Mouse (Mus musculus): ENCODE results near the gene Olfr954. TPM values are rescaled to one million over a fixed set of nuclear protein-coding genes. Genes with fewer than 3 reads are reported as not detected.

Gene Olfr954
- not detected for total RNA-seq (2022)

DNA sequence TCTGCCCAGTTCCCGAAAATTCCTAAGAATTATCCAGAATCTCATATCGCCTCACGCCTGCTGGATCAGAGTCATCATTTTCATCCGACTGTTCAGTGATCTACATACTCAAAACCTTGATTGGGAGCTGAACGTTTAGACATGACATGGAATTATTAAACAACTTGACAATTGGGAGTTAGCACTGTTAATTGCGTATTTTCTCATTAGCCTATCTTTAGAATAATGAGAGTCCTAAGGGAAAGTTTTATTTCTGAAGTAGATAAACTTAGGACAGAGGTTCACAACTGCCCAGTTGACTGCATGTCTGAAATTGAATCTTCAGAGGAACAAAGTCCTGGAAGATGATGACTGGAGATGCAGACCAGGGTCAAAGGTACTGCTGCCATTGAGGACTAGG, at the start of gene Olfr954:
TSS of gene Olfr954 (plus strand) at position 301 of the 400 bp plus-strand sequence.
- DNase-seq (ENCODE audit: low spot score in 2 of 2): no peak

DNA sequence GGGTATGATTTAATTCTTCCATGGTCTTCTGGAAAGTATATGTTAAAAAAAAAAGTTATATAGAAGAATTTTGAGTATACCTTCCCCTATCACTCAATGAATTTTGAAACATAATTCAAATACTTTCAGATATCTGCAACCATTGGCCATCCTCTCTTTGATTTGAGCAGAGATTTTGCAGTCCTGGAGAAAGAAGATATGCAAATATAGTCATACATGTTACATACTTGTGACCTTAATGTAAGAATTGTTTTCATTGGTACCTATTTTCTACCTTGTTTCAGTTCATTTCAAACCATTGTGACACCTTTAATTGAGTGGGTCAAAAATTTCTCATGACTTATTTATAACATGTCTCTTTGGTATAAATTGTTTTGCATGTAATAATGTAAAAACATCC, 29.5 kb upstream of the Olfr954 start, which contains the start of gene Olfr952:
TSS of gene Olfr952 (minus strand) at position 101 of the 400 bp plus-strand sequence.
- DNase-seq (ENCODE audit: low spot score in 2 of 2): no peak

DNA sequence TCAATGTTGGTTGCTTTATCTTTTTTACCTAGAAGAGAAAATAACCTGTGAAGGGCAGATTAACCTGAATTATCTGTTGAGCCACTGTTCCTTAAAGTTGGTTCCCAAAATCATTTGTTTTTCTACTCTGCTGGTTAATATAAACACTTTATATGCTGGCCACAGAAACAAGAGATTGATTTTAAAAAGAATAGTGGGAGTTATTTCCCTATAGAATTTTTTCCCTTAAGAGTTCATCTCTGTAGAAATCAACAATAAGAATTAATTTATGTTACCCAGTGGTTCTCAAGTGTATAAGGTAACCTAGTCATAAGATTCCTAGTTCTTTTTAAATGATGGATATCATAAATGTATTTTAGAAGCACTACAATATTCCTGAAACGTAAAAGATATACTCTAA, 15.3 kb downstream of the Olfr954 start, which contains the start of gene Olfr955:
TSS of gene Olfr955 (minus strand) at position 101 of the 400 bp plus-strand sequence.
- DNase-seq (ENCODE audit: low spot score in 2 of 2): no peak

DNA sequence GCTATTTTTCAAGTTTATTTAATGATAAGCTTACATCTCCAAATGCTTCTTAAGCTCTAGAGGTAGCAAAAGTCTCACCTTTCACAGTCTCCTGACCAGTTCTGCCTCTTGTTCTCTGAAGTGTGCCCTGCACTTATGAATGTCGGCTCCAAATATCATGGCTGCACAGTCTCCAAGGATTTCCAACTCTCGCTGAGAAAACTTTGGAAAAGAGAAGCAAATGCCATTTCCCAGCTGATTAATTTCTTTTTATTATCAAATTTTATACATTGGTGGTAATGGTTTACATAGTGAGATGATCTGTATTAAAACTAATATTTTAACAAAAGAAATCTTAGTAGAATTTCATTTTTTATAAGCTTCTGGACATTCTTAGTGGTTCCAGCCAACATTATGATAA, 37.4 kb downstream of the Olfr954 start, which contains the start of gene Olfr44:
TSS of gene Olfr44 (minus strand) at position 101 of the 400 bp plus-strand sequence.
- DNase-seq (ENCODE audit: low spot score in 2 of 2): no peak

DNA sequence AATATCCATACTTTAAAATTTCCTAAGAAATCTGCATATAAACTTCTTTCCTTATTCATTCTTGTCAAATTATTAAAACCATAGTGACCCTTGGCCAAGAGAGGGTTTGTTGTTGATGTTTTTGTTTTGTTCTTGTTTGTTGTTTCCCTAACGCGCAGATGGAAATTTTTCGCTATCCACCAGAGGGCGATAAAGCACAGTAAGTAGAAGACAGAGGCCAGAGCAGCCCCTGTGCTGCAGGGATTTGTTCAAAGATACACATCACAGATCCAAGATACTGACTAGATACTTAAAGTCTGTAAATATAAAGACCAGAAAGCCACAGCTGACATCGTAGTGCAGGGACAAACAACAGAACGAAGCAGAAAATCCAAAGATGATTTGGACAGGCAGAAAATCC, 52.5 kb downstream of the Olfr954 start:
- peak; percentile 16 to 60 for DNase-seq (ENCODE audit: low spot score in 2 of 2)

DNA sequence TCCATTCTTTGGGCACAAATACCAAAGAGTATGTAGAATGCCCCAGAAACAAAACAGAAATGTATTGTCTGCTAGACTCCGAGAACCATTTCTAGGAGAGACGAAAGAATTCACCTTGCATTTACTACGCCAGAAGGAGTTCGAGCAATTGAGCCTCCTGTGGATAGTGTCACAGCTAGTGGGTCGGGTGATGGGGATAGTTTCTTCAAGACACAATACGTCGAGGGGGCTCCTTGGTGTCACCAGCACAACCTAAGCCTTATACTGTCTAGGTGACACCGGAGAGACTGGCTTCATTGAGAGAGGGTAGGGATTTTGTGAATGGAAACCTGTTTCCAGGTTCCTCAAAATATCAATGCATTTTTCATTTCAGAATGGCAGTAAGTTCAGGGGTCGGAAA, 52.9 kb downstream of the Olfr954 start:
- no peak for DNase-seq (ENCODE audit: low spot score in 2 of 2)

Other genes starting within 250 kb of the Olfr954 start
- not detected for gene Olfr1537, start 206.7 kb upstream of the Olfr954 start, total RNA-seq (2022)
- gene Olfr945, start 179.9 kb upstream of the Olfr954 start, total RNA-seq (2022): not detected
- gene Olfr948, start 130.7 kb upstream of the Olfr954 start, total RNA-seq (2022): not detected
- not detected for gene Olfr951, start 69.3 kb upstream of the Olfr954 start, total RNA-seq (2022)
- gene Olfr952, start 29.6 kb upstream of the Olfr954 start, total RNA-seq (2022): not detected
- gene Olfr955, start 15.2 kb downstream of the Olfr954 start, total RNA-seq (2022): not detected
- gene Olfr44, start 37.3 kb downstream of the Olfr954 start, total RNA-seq (2022): not detected
- under 1 TPM in 1 of 4 experiments, not detected in 3; 0.22 TPM for gene Olfr957, start 59.1 kb downstream of the Olfr954 start, total RNA-seq (2022)
- gene Olfr958, start 97.4 kb downstream of the Olfr954 start, total RNA-seq (2022): not detected
- not detected for gene Olfr959, start 118.9 kb downstream of the Olfr954 start, total RNA-seq (2022)
- 1 to 10 TPM; 5.4 to 8.3 (median 7.7) TPM for gene AW551984, start 147.7 kb downstream of the Olfr954 start, total RNA-seq (2022)
- not detected for gene Olfr148, start 154.0 kb downstream of the Olfr954 start, total RNA-seq (2022)
- not detected for gene Olfr960, start 164.7 kb downstream of the Olfr954 start, total RNA-seq (2022)
- not detected for gene Olfr961, start 188.4 kb downstream of the Olfr954 start, total RNA-seq (2022)
- not detected for gene Olfr963, start 210.5 kb downstream of the Olfr954 start, total RNA-seq (2022)